Mouse (Mus musculus) bone marrow, adult 2 months (tissue): ENCODE measurements around the gene Fgfr2. TPM values are rescaled to one million over a fixed set of nuclear protein-coding genes. Genes with fewer than 3 reads are reported as not detected.
A peak's percentile ranks its signal among the peaks of the same experiment; 100 is the strongest.

ENCODE experiments used
- H3K27ac ChIP-seq: fragments of 200-500 bp; 2 replicates; pipeline ENCODE4 v1.5.1; 2012; ENCODE audit warnings: low read depth, mild to moderate bottlenecking, control low read depth, inconsistent platforms, low read length; ENCODE audit not compliant: control insufficient read depth, poor library complexity, insufficient read depth
- H3K4me1 ChIP-seq: fragments of 200-500 bp; 2 replicates; pipeline ENCODE4 v1.6.1; 2011; ENCODE audit warnings: low read length; ENCODE audit not compliant: control insufficient read depth, insufficient read depth
- H3K4me3 ChIP-seq: fragments of 200-500 bp; replicated peaks from 2 replicates; pipeline ENCODE3; 2011; ENCODE audit warnings: mild to moderate bottlenecking, low read depth, low read length, control low read depth; ENCODE audit not compliant: control insufficient read depth
- CTCF ChIP-seq: fragments of 200-500 bp; IDR thresholded peaks from 2 replicates; pipeline ENCODE4 v1.5.1; 2011; ENCODE audit warnings: low read length, control low read depth; ENCODE audit not compliant: control insufficient read depth, insufficient read depth
- POLR2A ChIP-seq: fragments of 200-500 bp; IDR thresholded peaks from 2 replicates; pipeline ENCODE4 v1.6.1; 2011; ENCODE audit warnings: low read depth, mild to moderate bottlenecking, control low read depth, low read length, borderline replicate concordance; ENCODE audit not compliant: control insufficient read depth
- WGBS: fragments of 180-500 bp; shearing (Covaris S2); methylation state at CpG from one replicate; pipeline ENCODE4 v1.1.7; 2018; 5-methylcytosine and 5-hydroxymethylcytosine counted together
- polyA plus RNA-seq: library from polyadenylated mRNA; stranded (reverse); fragments of >200 nt; gene quantifications from 2 replicates; pipeline ENCODE4 v1.2.4, GENCODE M21; 2011; ENCODE audit warnings: low replicate concordance; ENCODE audit not compliant: missing spikeins, insufficient read depth, insufficient read length

Gene Fgfr2
- polyA plus RNA-seq, 1 experiment = 8.2 TPM

DNA sequence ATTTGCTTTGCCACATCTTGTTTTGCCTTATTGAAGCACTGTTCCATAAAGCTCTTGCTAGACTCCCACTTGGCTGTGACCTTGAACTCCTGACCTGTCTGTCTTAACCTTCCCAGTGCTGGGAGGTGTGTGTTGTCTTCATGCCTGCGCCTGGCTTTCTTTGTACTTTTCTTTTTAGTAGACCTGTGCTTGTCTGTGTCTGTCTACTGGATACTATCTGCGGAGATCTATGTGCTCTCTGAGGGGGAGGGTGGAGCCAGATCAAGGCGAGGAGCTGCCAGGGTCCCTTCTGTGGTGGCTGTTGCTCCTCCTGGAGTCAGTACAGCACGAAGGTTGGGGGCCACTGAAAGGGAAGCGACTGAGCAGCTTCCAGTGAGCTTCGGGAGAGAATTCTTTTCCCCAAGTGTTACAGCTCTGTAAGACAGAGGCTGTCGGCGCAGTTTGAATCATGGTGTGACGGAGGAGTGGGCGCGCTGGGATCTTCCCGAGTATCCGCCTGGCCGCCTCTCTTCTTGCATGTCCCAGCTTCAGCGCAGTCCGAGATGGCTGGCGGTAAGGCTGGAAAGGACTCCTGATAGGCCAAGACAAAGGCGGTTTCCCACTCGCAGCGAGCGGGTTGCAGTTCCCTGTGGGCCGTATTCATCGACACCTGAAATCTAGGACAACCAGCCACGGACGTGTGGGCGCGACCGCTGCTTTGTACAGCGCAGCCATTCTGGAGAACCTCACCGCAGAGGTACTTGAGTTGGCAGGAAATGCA, 2356.6 kb downstream of the Fgfr2 start:
- Histone ChIP-seq H3K4me1 (no peaks in the 10 kb centered on the region; the same call in 1 of the 2 replicates), H3K27ac (no peak overlapping the region), H3K4me3 (no peak overlapping the region)
- WGBS = 83% methylated on average over 30 of the region's 30 CpGs
- TF ChIP-seq POLR2A (no peak), CTCF (no peak)

DNA sequence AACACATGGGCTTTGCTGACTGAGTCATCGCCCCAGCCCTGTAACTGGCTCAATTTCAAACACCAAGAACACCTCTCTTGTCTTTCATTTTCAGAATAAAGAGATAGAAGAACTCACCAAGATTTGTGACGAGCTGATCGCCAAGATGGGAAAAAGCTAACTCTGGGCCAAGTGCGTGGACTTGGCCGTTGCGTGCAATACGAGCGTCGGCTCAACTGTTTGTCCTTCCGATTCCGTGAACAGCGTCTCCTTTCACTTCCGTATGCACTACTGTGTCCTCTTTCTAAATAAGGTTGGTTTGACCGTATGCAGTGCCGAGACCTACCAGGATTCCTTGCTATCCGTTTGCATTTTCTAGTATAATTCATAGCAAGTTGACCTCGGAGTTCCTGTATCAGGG, 2359.0 kb downstream of the Fgfr2 start:
- Histone ChIP-seq H3K27ac (no peak overlapping the region), H3K4me3 (no peak overlapping the region), H3K4me1 (no peaks in the 10 kb centered on the region; the same call in 1 of the 2 replicates)
- WGBS = 86% methylated on average over 17 of the region's 17 CpGs
- TF ChIP-seq CTCF (no peak), POLR2A (no peak)

- Histone ChIP-seq H3K4me3 (no peak overlapping the region), H3K4me1 (no peaks in the 10 kb centered on the region; the same call in 1 of the 2 replicates), H3K27ac (no peak overlapping the region)
- WGBS = 37% methylated on average over 17 of the region's 17 CpGs
- no peak for TF ChIP-seq POLR2A
- TF ChIP-seq CTCF = peak; percentile 77
Observed at GRCm38 (mm10) chr7:130762071-130762897, 2360.9 kb downstream of the Fgfr2 start.

- TF ChIP-seq CTCF = no peak
- 58% methylated on average over 11 of the region's 11 CpGs for WGBS
- Histone ChIP-seq H3K4me1 (no peaks in the 10 kb centered on the region), H3K27ac (no peak overlapping the region), H3K4me3 (no peak overlapping the region)
Observed at GRCm38 (mm10) chr7:130757326-130757865, 2365.8 kb downstream of the Fgfr2 start.

DNA sequence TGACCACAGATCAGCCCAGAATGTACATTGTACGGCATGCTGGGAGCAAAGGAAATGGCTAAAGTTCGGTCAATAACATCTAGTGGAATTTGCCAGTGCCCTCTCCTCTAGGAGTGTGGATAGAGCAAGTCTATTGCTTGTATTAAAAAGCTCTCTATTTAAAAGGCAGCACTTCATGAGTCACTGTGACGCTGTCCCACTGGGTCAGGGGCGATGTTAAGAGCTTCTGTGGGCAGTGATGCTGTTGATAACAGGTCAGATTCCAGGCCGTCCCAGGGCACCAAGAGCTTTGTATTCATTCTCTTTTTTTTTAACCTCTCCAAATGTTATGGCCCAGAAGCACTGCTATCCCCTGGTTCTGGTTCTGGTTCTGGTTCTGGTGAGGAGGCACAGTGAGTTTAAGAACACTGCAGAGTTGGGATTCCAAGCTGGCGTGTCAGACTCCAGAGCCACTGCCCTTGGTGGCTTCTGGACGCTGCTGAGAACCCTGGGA, 2366.8 kb downstream of the Fgfr2 start:
- 66% methylated on average over 7 of the region's 7 CpGs for WGBS

DNA sequence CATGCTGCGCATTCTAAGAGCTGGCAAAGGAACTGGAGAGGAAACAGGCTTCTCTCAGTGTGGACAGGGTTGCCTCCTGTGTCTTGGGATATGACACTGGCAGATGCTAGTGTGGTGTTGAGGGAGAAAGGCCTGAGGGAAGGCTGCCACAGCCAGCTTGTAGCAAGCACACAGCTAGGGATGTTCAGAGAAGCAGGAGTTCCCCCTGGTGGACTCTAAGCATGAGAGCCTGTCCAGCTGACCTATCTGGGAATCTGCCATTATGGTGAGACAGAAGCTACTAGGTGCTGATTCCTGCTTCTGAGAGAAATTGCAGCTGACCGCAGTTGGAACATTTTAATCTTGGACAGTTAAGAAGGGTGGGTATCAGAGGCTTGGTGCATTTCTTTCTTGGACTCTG, 2368.4 kb downstream of the Fgfr2 start:
- WGBS = 90% methylated on average over 2 of the region's 2 CpGs
- H3K4me3 ChIP-seq = no peak overlapping the region
- no peak overlapping the region for H3K27ac ChIP-seq
- H3K4me1 ChIP-seq = no peaks in the 10 kb centered on the region
- TF ChIP-seq CTCF (no peak), POLR2A (no peak)

More for the DNA sequence above, 2366.8 kb downstream of the Fgfr2 start:
- TF ChIP-seq POLR2A = no peak
- no peak for TF ChIP-seq CTCF
- Histone ChIP-seq H3K4me3 (no peak overlapping the region), H3K4me1 (no peaks in the 10 kb centered on the region), H3K27ac (no peak overlapping the region)

DNA sequence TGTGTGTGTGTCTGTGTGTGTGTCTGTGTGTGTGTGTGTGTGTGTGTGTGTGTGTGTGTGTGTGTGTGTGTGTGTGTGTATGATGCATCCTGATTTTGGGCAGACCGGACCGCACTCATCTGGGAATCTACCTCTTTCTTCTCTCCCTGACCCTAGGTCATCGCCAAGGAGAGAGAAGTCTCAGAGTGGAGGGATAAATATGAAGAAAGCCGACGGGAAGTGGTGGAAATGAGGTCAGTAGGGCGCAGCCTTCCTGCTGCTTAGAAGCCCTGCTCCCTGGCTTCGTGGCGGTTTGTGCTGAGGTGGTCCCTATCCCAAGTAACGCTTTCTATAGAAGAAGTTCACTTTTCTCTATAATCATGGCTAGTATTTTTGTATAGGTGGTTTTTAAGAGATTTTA, 2371.5 kb downstream of the Fgfr2 start:
- H3K4me3 ChIP-seq = no peak overlapping the region
- no peak overlapping the region for H3K27ac ChIP-seq
- 71% methylated on average over 9 of the region's 9 CpGs for WGBS
- TF ChIP-seq CTCF = no peak
- TF ChIP-seq POLR2A = no peak
- no peaks in the 10 kb centered on the region for H3K4me1 ChIP-seq
